Mouse (Mus musculus) stomach, embryonic 16.5 days (tissue): ENCODE measurements at regions not wholly inside any gene's neighbourhood (a gene's known extent, or its start where the extent isn't known, plus 50 kb on each side); places are given as distances from the start of the nearest gene placed in this dataset.

Source experiments
- ATAC-seq: fragments of 200-750 bp; cut with Nextera tagmentation; 2 replicates; pipeline ENCODE4 v1.8.0; 2017; ENCODE audit warnings: moderate number of reproducible peaks, moderate TSS enrichment; ENCODE audit not compliant: insufficient read depth, low FRiP score
- H3K27ac ChIP-seq: fragments of 300-500 bp; sonication (generic); 2 replicates; pipeline ENCODE4 v1.5.1; 2014; ENCODE audit warnings: low read length
- H3K27me3 ChIP-seq: fragments of 300-500 bp; sonication (generic); 2 replicates; pipeline ENCODE4 v1.6.1; 2014; ENCODE audit warnings: low read length, control low read depth, mixed read lengths; ENCODE audit not compliant: control insufficient read depth, insufficient read depth
- H3K36me3 ChIP-seq: fragments of 300-500 bp; sonication (generic); 2 replicates; pipeline ENCODE4 v1.6.1; 2014; ENCODE audit warnings: low read length; ENCODE audit not compliant: control insufficient read depth, insufficient read depth
- H3K4me1 ChIP-seq: fragments of 300-500 bp; sonication (generic); 2 replicates; pipeline ENCODE4 v1.6.1; 2014; ENCODE audit warnings: low read length, control low read depth, mixed read lengths; ENCODE audit not compliant: control insufficient read depth, insufficient read depth
- H3K4me2 ChIP-seq: fragments of 300-500 bp; sonication (generic); 2 replicates; pipeline ENCODE4 v1.6.1; 2014; ENCODE audit warnings: low read depth, low read length, mixed read lengths
- H3K4me3 ChIP-seq: fragments of 300-500 bp; sonication (generic); replicated peaks from 2 replicates; pipeline ENCODE4 v1.5.1; 2014; ENCODE audit warnings: mild to moderate bottlenecking, low read length
- H3K9ac ChIP-seq: fragments of 300-500 bp; sonication (generic); 2 replicates; pipeline ENCODE4 v1.6.1; 2014; ENCODE audit warnings: low read length
- H3K9me3 ChIP-seq: fragments of 300-500 bp; sonication (generic); replicated peaks from 2 replicates; pipeline ENCODE4 v1.6.1; 2016; ENCODE audit warnings: low read length, control low read depth; ENCODE audit not compliant: control insufficient read depth
- WGBS: fragments of 180-500 bp; shearing (Covaris S2); extraction: QIAGEN DNeasy Blood & Tissue Kit; methylation state at CpG from one replicate; pipeline ENCODE4 v1.1.7; 2014; 5-methylcytosine and 5-hydroxymethylcytosine counted together

- Histone ChIP-seq H3K27me3 (no peaks in the 10 kb centered on the region), H3K9me3 (no peaks in the 10 kb centered on the region), H3K4me1 (no peaks in the 10 kb centered on the region), H3K9ac (no peak overlapping the region), H3K4me3 (no peak overlapping the region), H3K4me2 (no peak overlapping the region), H3K36me3 (no peaks in the 10 kb centered on the region), H3K27ac (no peak overlapping the region)
- WGBS = 70% methylated on average over 4 of the region's 4 CpGs
- ATAC-seq = no peak
Measured at GRCm38 (mm10) chr12:99091770-99092169, 171.4 kb downstream of the Ttc8 start.

- Histone ChIP-seq H3K4me2 (no peak overlapping the region), H3K4me3 (no peak overlapping the region), H3K4me1 (peaks cover 6% of the 10 kb centered on the region; the same call in 1 of the 2 replicates), H3K36me3 (no peaks in the 10 kb centered on the region), H3K9ac (no peak overlapping the region), H3K27me3 (no peaks in the 10 kb centered on the region), H3K9me3 (no peaks in the 10 kb centered on the region), H3K27ac (no peak overlapping the region)
- 55% methylated on average over 3 of the region's 3 CpGs for WGBS
- no peak for ATAC-seq
Measured at GRCm38 (mm10) chr12:99093151-99093550, 172.8 kb downstream of the Ttc8 start.

- Histone ChIP-seq H3K4me3 (no peak overlapping the region), H3K36me3 (no peaks in the 10 kb centered on the region), H3K4me2 (no peak overlapping the region), H3K27me3 (no peaks in the 10 kb centered on the region), H3K4me1 (peaks cover 6% of the 10 kb centered on the region; the same call in 1 of the 2 replicates), H3K27ac (no peak overlapping the region), H3K9me3 (no peaks in the 10 kb centered on the region), H3K9ac (no peak overlapping the region)
- no peak for ATAC-seq
- 81% methylated on average over 6 of the region's 6 CpGs for WGBS
Measured at GRCm38 (mm10) chr12:99093989-99094388, 173.6 kb downstream of the Ttc8 start.

GRCm38 (mm10) chr12:99096930-99097617 is 176.7 kb downstream of the Ttc8 start:
- peak; percentile 62 for ATAC-seq
- WGBS = 31% methylated on average over 14 of the region's 14 CpGs
- Histone ChIP-seq H3K27me3 (no peaks in the 10 kb centered on the region), H3K36me3 (no peaks in the 10 kb centered on the region), H3K9me3 (no peaks in the 10 kb centered on the region), H3K9ac (0 out of 2 replicates have a peak overlapping the region, but pooled peaks have one; percentile 17), H3K4me3 (no peak overlapping the region), H3K4me1 (peaks cover 6% of the 10 kb centered on the region; the same call in 1 of the 2 replicates), H3K27ac (peak overlapping the region; percentile 73), H3K4me2 (0 out of 2 replicates have a peak overlapping the region, but pooled peaks have one; percentile 2)

DNA sequence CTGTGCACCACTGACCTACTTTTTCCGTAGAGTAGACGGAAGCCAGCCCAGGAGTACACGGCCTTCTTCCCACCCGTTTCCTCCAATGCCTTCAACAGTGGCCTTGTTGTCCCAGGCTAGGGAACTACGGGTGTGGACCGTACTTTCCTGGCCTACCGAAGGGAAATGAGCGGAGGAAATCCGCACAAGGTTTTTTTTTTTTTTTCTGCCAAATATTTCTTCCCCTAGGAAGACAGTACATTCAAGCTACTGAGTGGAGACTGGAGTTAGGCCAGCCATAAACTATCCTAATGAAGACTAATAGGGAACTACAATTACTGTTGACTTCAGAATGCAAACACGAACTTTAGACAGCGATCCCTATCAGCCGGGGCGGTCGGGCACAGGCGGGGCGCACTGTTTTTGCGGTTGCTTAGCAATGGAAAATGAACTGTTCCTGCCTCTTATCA is 177.3 kb downstream of the Ttc8 start:
- ATAC-seq = peak; percentile 86
- Histone ChIP-seq H3K9me3 (no peaks in the 10 kb centered on the region), H3K27ac (peak overlapping the region; percentile 73), H3K4me2 (no peak overlapping the region), H3K4me3 (no peak overlapping the region), H3K27me3 (no peaks in the 10 kb centered on the region), H3K4me1 (peaks cover 6% of the 10 kb centered on the region; the same call in 1 of the 2 replicates), H3K36me3 (no peaks in the 10 kb centered on the region), H3K9ac (0 out of 2 replicates have a peak overlapping the region, but pooled peaks have one; percentile 17)
- 66% methylated on average over 17 of the region's 17 CpGs for WGBS

DNA sequence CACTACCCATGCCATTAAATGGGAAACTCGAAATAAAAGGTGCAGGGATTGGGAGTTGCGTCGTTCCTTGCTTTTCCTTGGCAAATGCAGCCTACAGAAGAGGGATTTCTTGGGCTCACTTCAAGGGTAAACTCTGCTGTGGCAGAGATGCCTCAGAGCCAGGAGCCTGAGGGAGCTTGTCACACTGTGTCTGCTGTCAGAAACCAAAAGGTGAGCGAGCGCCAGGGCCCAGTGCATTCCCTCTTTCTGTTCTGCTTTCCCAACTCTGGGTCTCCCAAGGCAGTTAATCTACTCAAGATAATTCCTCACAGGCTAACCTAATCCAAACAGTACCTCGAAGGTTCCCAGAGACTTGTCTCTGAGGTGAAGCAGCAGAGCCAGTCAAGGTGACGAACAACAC is 179.5 kb downstream of the Ttc8 start:
- no peak for ATAC-seq
- Histone ChIP-seq H3K4me2 (no peak overlapping the region), H3K9me3 (no peaks in the 10 kb centered on the region), H3K4me3 (no peak overlapping the region), H3K27me3 (no peaks in the 10 kb centered on the region), H3K36me3 (no peaks in the 10 kb centered on the region), H3K4me1 (peaks cover 6% of the 10 kb centered on the region; the same call in 1 of the 2 replicates), H3K27ac (no peak overlapping the region), H3K9ac (no peak overlapping the region)
- WGBS = 68% methylated on average over 7 of the region's 7 CpGs

- WGBS = 75% methylated on average over 5 of the region's 5 CpGs
- no peak overlapping the region for H3K4me3 ChIP-seq
- H3K4me2 ChIP-seq = no peak overlapping the region
- H3K27ac ChIP-seq = no peak overlapping the region
- H3K27me3 ChIP-seq = no peaks in the 10 kb centered on the region
- peaks cover 7% of the 10 kb centered on the region for H3K9me3 ChIP-seq
- ATAC-seq = no peak
- H3K4me1 ChIP-seq = no peaks in the 10 kb centered on the region
- H3K9ac ChIP-seq = no peak overlapping the region
- H3K36me3 ChIP-seq = no peaks in the 10 kb centered on the region
Measured at GRCm38 (mm10) chr12:99108616-99109015, 188.2 kb downstream of the Ttc8 start.

DNA sequence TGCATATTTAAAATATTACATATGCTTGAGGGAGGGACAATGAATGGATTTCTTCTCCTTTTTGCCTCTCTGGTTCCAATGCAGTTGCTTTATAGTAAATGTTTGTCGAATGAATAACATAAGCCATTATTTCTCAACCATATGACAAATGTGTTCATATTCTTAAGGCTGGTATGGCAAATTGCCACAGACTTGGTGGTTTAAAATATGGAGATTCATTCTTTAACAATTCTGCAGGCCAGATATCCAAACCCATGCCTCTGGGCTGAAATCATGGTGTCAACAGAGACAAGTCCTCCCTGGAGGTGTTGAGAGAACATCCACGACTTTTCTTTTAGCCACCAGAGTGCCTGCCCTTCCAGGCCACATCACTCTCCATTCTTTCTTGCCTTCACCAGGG is 193.4 kb downstream of the Ttc8 start:
- no peaks in the 10 kb centered on the region for H3K9me3 ChIP-seq

DNA sequence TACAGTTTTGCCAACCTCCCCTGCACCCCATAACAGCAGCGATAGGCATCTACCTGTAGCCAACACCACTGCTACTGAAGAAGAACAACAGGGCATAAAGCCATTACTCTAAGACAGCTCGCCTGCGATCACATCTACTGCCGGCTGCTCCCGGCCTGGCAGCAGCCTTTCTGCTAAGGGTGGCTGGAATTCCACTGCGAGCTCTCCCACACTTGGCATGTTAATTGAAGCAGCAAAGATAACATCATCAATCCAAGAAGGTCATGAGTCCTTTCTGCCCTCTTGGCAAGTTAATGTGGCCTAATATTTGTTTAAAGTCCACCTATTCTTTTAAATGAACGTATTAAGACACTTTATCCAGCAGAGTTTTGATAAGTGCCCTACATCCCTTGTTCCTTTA is 196.1 kb downstream of the Ttc8 start:
- ATAC-seq = no peak
- no peak overlapping the region for H3K4me3 ChIP-seq
- H3K27me3 ChIP-seq = no peaks in the 10 kb centered on the region

More for the DNA sequence above, 193.4 kb downstream of the Ttc8 start:
- Histone ChIP-seq H3K4me2 (no peak overlapping the region), H3K4me3 (no peak overlapping the region), H3K4me1 (no peaks in the 10 kb centered on the region), H3K9ac (no peak overlapping the region), H3K27ac (no peak overlapping the region), H3K36me3 (no peaks in the 10 kb centered on the region), H3K27me3 (no peaks in the 10 kb centered on the region)
- 75% methylated on average over 2 of the region's 2 CpGs for WGBS
- ATAC-seq = no peak

More for the DNA sequence above, 196.1 kb downstream of the Ttc8 start:
- no peaks in the 10 kb centered on the region for H3K36me3 ChIP-seq
- H3K9me3 ChIP-seq = no peaks in the 10 kb centered on the region
- H3K4me1 ChIP-seq = no peaks in the 10 kb centered on the region
- no peak overlapping the region for H3K27ac ChIP-seq
- H3K9ac ChIP-seq = no peak overlapping the region
- no peak overlapping the region for H3K4me2 ChIP-seq
- WGBS = 31% methylated on average over 7 of the region's 7 CpGs
